Mouse (Mus musculus) forebrain, embryonic 16.5 days (tissue): ENCODE data around the gene Atp5f1. TPM values are rescaled to one million over a fixed set of nuclear protein-coding genes. Genes with fewer than 3 reads are reported as not detected.
"Not testable (repeated sequence)": the region's sequence is repeated elsewhere in the genome, so short reads cannot be mapped to it uniquely, and the experiment has no call there.

ENCODE experiments used
- ATAC-seq: fragments of 200-750 bp; cut with Nextera tagmentation; 2 replicates; pipeline ENCODE4 v1.8.0; 2017; ENCODE audit warnings: mild to moderate bottlenecking, moderate library complexity
- H3K27ac ChIP-seq: fragments of 300-500 bp; sonication (generic); 2 replicates; pipeline ENCODE4 v1.5.1; 2014; ENCODE audit warnings: low read length, control low read depth
- H3K27me3 ChIP-seq: fragments of 300-500 bp; sonication (generic); replicated peaks from 2 replicates; pipeline ENCODE4 v1.6.1; 2014; ENCODE audit warnings: low read length; ENCODE audit not compliant: control insufficient read depth, insufficient read depth
- H3K36me3 ChIP-seq: fragments of 300-500 bp; sonication (generic); 2 replicates; pipeline ENCODE4 v1.6.1; 2014; ENCODE audit not compliant: control insufficient read depth, insufficient read depth
- H3K4me1 ChIP-seq: fragments of 300-500 bp; sonication (generic); replicated peaks from 2 replicates; pipeline ENCODE4 v1.6.1; 2014; ENCODE audit warnings: low read length; ENCODE audit not compliant: control insufficient read depth, insufficient read depth
- H3K4me2 ChIP-seq: fragments of 300-500 bp; sonication (generic); 2 replicates; pipeline ENCODE4 v1.6.1; 2014; ENCODE audit warnings: mild to moderate bottlenecking, low read length, control low read depth
- H3K4me3 ChIP-seq: fragments of 300-500 bp; sonication (generic); replicated peaks from 2 replicates; pipeline ENCODE4 v1.5.1; 2014; ENCODE audit warnings: mild to moderate bottlenecking, low read length, control low read depth
- H3K9ac ChIP-seq: fragments of 300-500 bp; sonication (generic); replicated peaks from 2 replicates; pipeline ENCODE4 v1.6.1; 2014; ENCODE audit warnings: low read depth, low read length, control low read depth
- H3K9me3 ChIP-seq: fragments of 300-500 bp; sonication (generic); 2 replicates; pipeline ENCODE4 v1.6.1; 2016; ENCODE audit warnings: low read length; ENCODE audit not compliant: control insufficient read depth
- WGBS: fragments of 180-500 bp; shearing (Covaris S2); extraction: QIAGEN DNeasy Blood & Tissue Kit; methylation state at CpG from one replicate; pipeline ENCODE4 v1.1.7; 2014; 5-methylcytosine and 5-hydroxymethylcytosine counted together
- polyA plus RNA-seq: library from polyadenylated mRNA; unstranded; fragments of >200 nt; fragmentation: Nextera tagmentation; extraction: Ambion mirVana; gene quantifications from 2 replicates; pipeline ENCODE4 v1.2.1, GENCODE M21; 2015

Gene Atp5f1
- polyA plus RNA-seq, 1 experiment from 2014 or later, result 482 TPM

GRCm38 (mm10) chr3:105920743-105921142 lies 39.2 kb downstream of the Atp5f1 start:
- not testable (repeated sequence) for H3K27me3 ChIP-seq, H3K36me3 ChIP-seq, ATAC-seq, H3K27ac ChIP-seq, H3K9ac ChIP-seq, H3K4me2 ChIP-seq, H3K4me1 ChIP-seq, H3K9me3 ChIP-seq, H3K4me3 ChIP-seq

- no peaks in the 10 kb centered on the region for H3K4me1 ChIP-seq
- no peaks in the 10 kb centered on the region for H3K27me3 ChIP-seq
- 76% methylated on average over 3 of the region's 3 CpGs for WGBS
- H3K4me3 ChIP-seq, result no peak overlapping the region
- no peaks in the 10 kb centered on the region for H3K36me3 ChIP-seq
- no peak overlapping the region for H3K9ac ChIP-seq
- no peak overlapping the region for H3K27ac ChIP-seq
- H3K9me3 ChIP-seq, result no peaks in the 10 kb centered on the region
- ATAC-seq, result no peak
- H3K4me2 ChIP-seq, result no peak overlapping the region
Observed at GRCm38 (mm10) chr3:105918355-105918745, 41.5 kb downstream of the Atp5f1 start.

- no peaks in the 10 kb centered on the region for H3K27me3 ChIP-seq
- H3K4me1 ChIP-seq, result no peaks in the 10 kb centered on the region
- H3K9ac ChIP-seq, result no peak overlapping the region
- no peak overlapping the region for H3K27ac ChIP-seq
- H3K9me3 ChIP-seq, result no peaks in the 10 kb centered on the region
- ATAC-seq, result no peak
- H3K4me2 ChIP-seq, result no peak overlapping the region
- WGBS, result 75% methylated on average over 10 of the region's 10 CpGs
- no peak overlapping the region for H3K4me3 ChIP-seq
- no peaks in the 10 kb centered on the region for H3K36me3 ChIP-seq
Observed at GRCm38 (mm10) chr3:105917656-105918354, 42.1 kb downstream of the Atp5f1 start.

- H3K9ac ChIP-seq, ATAC-seq, H3K4me2 ChIP-seq, H3K4me3 ChIP-seq, H3K4me1 ChIP-seq, H3K36me3 ChIP-seq, H3K27me3 ChIP-seq, H3K9me3 ChIP-seq, H3K27ac ChIP-seq: not testable (repeated sequence)
Observed at GRCm38 (mm10) chr3:105916455-105916854, 43.4 kb downstream of the Atp5f1 start.

GRCm38 (mm10) chr3:105915281-105915680 lies 44.6 kb downstream of the Atp5f1 start:
- Histone ChIP-seq H3K9me3 (no peaks in the 10 kb centered on the region), H3K27me3 (no peaks in the 10 kb centered on the region), H3K4me1 (no peaks in the 10 kb centered on the region), H3K4me3 (no peak overlapping the region), H3K9ac (no peak overlapping the region), H3K4me2 (no peak overlapping the region), H3K36me3 (no peaks in the 10 kb centered on the region), H3K27ac (no peak overlapping the region)
- 59% methylated on average over 1 of the region's 1 CpGs for WGBS
- no peak for ATAC-seq

- H3K9ac ChIP-seq, result no peak overlapping the region
- 87% methylated on average over 10 of the region's 10 CpGs for WGBS
- ATAC-seq, result no peak
- H3K4me3 ChIP-seq, result no peak overlapping the region
- no peaks in the 10 kb centered on the region for H3K4me1 ChIP-seq
- no peak overlapping the region for H3K4me2 ChIP-seq
- no peak overlapping the region for H3K27ac ChIP-seq
- H3K9me3 ChIP-seq, result no peaks in the 10 kb centered on the region
- H3K27me3 ChIP-seq, result no peaks in the 10 kb centered on the region
- no peaks in the 10 kb centered on the region for H3K36me3 ChIP-seq
Observed at GRCm38 (mm10) chr3:105913839-105914681, 45.8 kb downstream of the Atp5f1 start.

GRCm38 (mm10) chr3:105912097-105912880 lies 47.6 kb downstream of the Atp5f1 start:
- no peak for ATAC-seq
- no peaks in the 10 kb centered on the region for H3K36me3 ChIP-seq
- H3K9me3 ChIP-seq, result no peaks in the 10 kb centered on the region
- H3K4me1 ChIP-seq, result no peaks in the 10 kb centered on the region
- H3K9ac ChIP-seq, result no peak overlapping the region
- no peaks in the 10 kb centered on the region for H3K27me3 ChIP-seq
- no peak overlapping the region for H3K4me3 ChIP-seq
- WGBS, result 84% methylated on average over 9 of the region's 9 CpGs
- H3K27ac ChIP-seq, result no peak overlapping the region
- no peak overlapping the region for H3K4me2 ChIP-seq

- Histone ChIP-seq H3K4me2 (no peak overlapping the region), H3K27ac (no peak overlapping the region), H3K4me3 (no peak overlapping the region), H3K9ac (no peak overlapping the region), H3K9me3 (no peaks in the 10 kb centered on the region), H3K27me3 (no peaks in the 10 kb centered on the region), H3K4me1 (no peaks in the 10 kb centered on the region), H3K36me3 (no peaks in the 10 kb centered on the region)
- ATAC-seq, result no peak
- 76% methylated on average over 11 of the region's 11 CpGs for WGBS
Observed at GRCm38 (mm10) chr3:105910519-105911190, 49.2 kb downstream of the Atp5f1 start.

- no peaks in the 10 kb centered on the region for H3K9me3 ChIP-seq
- no peak overlapping the region for H3K4me3 ChIP-seq
- no peaks in the 10 kb centered on the region for H3K27me3 ChIP-seq
- no peaks in the 10 kb centered on the region for H3K36me3 ChIP-seq
- H3K27ac ChIP-seq, result no peak overlapping the region
- 95% methylated on average over 4 of the region's 4 CpGs for WGBS
- no peaks in the 10 kb centered on the region for H3K4me1 ChIP-seq
- no peak overlapping the region for H3K9ac ChIP-seq
- no peak overlapping the region for H3K4me2 ChIP-seq
- ATAC-seq, result no peak
Observed at GRCm38 (mm10) chr3:105908976-105909375, 50.9 kb downstream of the Atp5f1 start.
